Mouse (Mus musculus) myocyte (in vitro differentiated cells): ENCODE results near the gene Nhlrc4. TPM values are rescaled to one million over a fixed set of nuclear protein-coding genes. Genes with fewer than 3 reads are reported as not detected.

Experiments used
- H3K27me3 ChIP-seq: one replicate; pipeline ENCODE4 v1.6.1; 2011; ENCODE audit not compliant: control insufficient read depth, insufficient read depth, insufficient read length
- H3K36me3 ChIP-seq: one replicate; pipeline ENCODE4 v1.6.1; 2011; ENCODE audit not compliant: control insufficient read depth, insufficient read depth
- H3K4me2 ChIP-seq: one replicate; pipeline ENCODE4 v1.6.1; 2011; ENCODE audit warnings: low read depth, control low read depth
- H3K4me3 ChIP-seq: one replicate; pipeline ENCODE4 v1.5.1; 2011; ENCODE audit warnings: mild to moderate bottlenecking, control low read depth, moderate library complexity
- H3K79me2 ChIP-seq: one replicate; pipeline ENCODE4 v1.6.1; 2011; ENCODE audit not compliant: control insufficient read depth, insufficient read depth
- H3ac ChIP-seq: one replicate; pipeline ENCODE4 v1.6.1; 2011; ENCODE audit not compliant: control insufficient read depth, insufficient read length
- CEBPB ChIP-seq: IDR thresholded peaks from 2 replicates; pipeline ENCODE4 v1.6.1; 2011; ENCODE audit warnings: mild to moderate bottlenecking, moderate library complexity; ENCODE audit not compliant: poor library complexity, insufficient read depth, severe bottlenecking
- E2F4 ChIP-seq: IDR thresholded peaks from one replicate; pipeline ENCODE4 v1.6.1; 2011; ENCODE audit warnings: mild to moderate bottlenecking, control low read depth, moderate library complexity; ENCODE audit not compliant: insufficient read depth
- MAX ChIP-seq: IDR thresholded peaks from one replicate; pipeline ENCODE4 v1.6.1; 2011; ENCODE audit warnings: low read depth, mild to moderate bottlenecking, control low read depth
- MYOD1 ChIP-seq, 3 experiments: IDR thresholded peaks; one replicate each; pipeline ENCODE4 v1.6.1; 2011; ENCODE audit warnings: control low read depth in 2 of 3, low read depth in 2 of 3, mild to moderate bottlenecking in 2 of 3, moderate library complexity in 1 of 3; ENCODE audit not compliant: insufficient read length in 2 of 3, control insufficient read depth in 1 of 3
- MYOG ChIP-seq, 3 experiments: IDR thresholded peaks; one replicate each; pipeline ENCODE4 v1.6.1; 2011; ENCODE audit warnings: control low read depth in 2 of 3, low read depth in 2 of 3, mild to moderate bottlenecking in 2 of 3; ENCODE audit not compliant: insufficient read length in 2 of 3, control insufficient read depth in 1 of 3, insufficient read depth in 1 of 3
- POLR2A ChIP-seq: IDR thresholded peaks from one replicate; pipeline ENCODE4 v1.6.1; 2011; ENCODE audit warnings: low read depth, mild to moderate bottlenecking, control low read depth, moderate library complexity; ENCODE audit not compliant: insufficient read length
- POLR2AphosphoS2 ChIP-seq: IDR thresholded peaks from one replicate; pipeline ENCODE4 v1.6.1; 2011; ENCODE audit warnings: low read depth, control low read depth; ENCODE audit not compliant: insufficient read length
- REST ChIP-seq: IDR thresholded peaks from one replicate; pipeline ENCODE4 v1.6.1; 2011; ENCODE audit warnings: mild to moderate bottlenecking, control low read depth, moderate library complexity; ENCODE audit not compliant: insufficient read depth, insufficient read length
- SRF ChIP-seq: IDR thresholded peaks from one replicate; pipeline ENCODE4 v1.6.1; 2011; ENCODE audit warnings: low read depth; ENCODE audit not compliant: control insufficient read depth, insufficient read length
- TCF12 ChIP-seq: IDR thresholded peaks from one replicate; pipeline ENCODE4 v1.6.1; 2011; ENCODE audit warnings: mild to moderate bottlenecking, control low read depth; ENCODE audit not compliant: poor library complexity, insufficient read depth, severe bottlenecking
- TCF3 ChIP-seq: IDR thresholded peaks from one replicate; pipeline ENCODE4 v1.6.1; 2011; ENCODE audit warnings: low read depth, control low read depth; ENCODE audit not compliant: insufficient read length
- USF1 ChIP-seq: IDR thresholded peaks from one replicate; pipeline ENCODE4 v1.6.1; 2011; ENCODE audit warnings: low read depth, mild to moderate bottlenecking, control low read depth, moderate library complexity
- polyA plus RNA-seq: library from polyadenylated mRNA; unstranded; fragments of >200 nt; fragmentation: generic; extraction: Trizol; gene quantifications from one replicate; pipeline ENCODE4 v1.2.1, GENCODE M21; 2012; ENCODE audit warnings: missing spikeins

Nhlrc4 gene
- polyA plus RNA-seq, 1 experiment = 0.17 TPM

DNA sequence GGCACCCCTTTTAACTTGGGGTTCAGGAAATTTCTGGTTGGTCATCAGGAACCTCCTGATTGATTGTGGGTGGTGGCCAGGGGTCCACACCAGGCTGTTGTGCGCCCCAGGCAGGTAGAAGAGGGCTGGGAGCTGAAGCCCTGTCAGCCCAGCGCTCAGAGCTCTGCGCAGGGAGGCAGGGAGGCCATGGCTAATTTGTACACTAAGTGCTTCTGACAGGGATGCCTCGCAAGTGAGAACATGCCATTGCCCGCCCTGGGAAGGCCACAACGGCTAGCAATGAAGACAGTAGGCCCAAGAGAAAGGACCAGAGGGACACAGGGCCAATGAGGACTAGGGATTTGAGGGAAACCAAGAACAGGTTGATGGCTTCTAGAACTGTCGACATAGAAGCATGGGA lies 11.9 kb upstream of the Nhlrc4 start:
- Histone ChIP-seq H3K36me3 (no peaks in the 10 kb centered on the region), H3K27me3 (peaks cover 18% of the 10 kb centered on the region), H3K4me3 (no peak overlapping the region), H3ac (no peak overlapping the region), H3K79me2 (no peaks in the 10 kb centered on the region), H3K4me2 (no peak overlapping the region)
- no peak for TF ChIP-seq CEBPB
- TF ChIP-seq USF1 = no peak
- TF ChIP-seq E2F4 = no peak

DNA sequence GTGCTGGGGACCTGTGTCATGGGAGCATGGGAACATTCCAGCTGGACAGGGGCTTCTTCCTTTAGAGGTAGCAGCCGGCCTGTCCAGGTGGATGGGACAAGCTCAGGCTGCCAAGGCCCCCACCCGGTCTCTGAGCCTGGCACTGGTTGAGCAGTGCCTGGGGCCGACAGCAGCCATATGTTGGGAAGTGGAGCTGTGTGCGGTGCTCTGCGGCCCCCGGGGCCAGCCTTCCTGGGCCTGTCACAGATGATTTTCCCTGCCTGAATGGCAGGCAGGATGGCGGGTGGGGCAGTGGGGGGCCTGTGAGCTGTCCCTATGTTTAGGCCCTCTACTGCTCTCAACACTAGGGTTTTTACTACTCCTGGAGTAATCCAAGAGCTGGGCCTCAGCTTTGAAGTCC lies 11.4 kb upstream of the Nhlrc4 start:
- Histone ChIP-seq H3K36me3 (no peaks in the 10 kb centered on the region), H3K4me3 (no peak overlapping the region), H3K27me3 (peaks cover 22% of the 10 kb centered on the region), H3ac (no peak overlapping the region), H3K79me2 (no peaks in the 10 kb centered on the region), H3K4me2 (no peak overlapping the region)
- no peak for TF ChIP-seq CEBPB
- no peak for TF ChIP-seq SRF
- no peak for TF ChIP-seq MYOD1 (IDR thresholded peaks at IDR 0.05; ENCODE audit: control insufficient read depth in 1 of 3, insufficient read length in 2 of 3, low read depth in 2 of 3)
- TF ChIP-seq E2F4 = no peak
- TF ChIP-seq MAX = no peak
- TF ChIP-seq USF1 = no peak
- no peak for TF ChIP-seq POLR2AphosphoS2
- TF ChIP-seq REST = no peak
- no peak for TF ChIP-seq POLR2A
- TF ChIP-seq TCF3 = no peak
- TF ChIP-seq MYOG (IDR thresholded peaks at IDR 0.05; ENCODE audit: control insufficient read depth in 1 of 3, insufficient read depth in 1 of 3, insufficient read length in 2 of 3, low read depth in 2 of 3) = no peak
- no peak for TF ChIP-seq TCF12

DNA sequence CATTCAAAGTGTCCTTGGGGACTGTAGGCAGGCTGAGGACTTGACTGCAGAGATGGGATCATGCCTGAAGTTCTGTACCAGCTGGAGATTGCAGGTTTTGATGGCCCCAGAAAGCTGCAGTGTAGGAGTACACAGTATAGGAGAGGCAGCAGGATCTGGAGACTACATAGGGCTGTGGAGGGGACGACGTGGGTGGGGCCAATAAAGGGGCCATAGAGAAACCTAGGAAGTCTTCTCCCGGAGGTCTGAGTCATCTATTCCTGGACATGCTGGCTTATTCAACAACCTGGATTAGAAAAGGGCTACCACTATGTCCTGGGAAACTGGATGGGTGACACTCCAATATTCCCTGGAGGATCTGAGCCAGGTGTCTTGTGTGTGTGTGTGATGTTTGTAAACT lies 11.0 kb upstream of the Nhlrc4 start:
- Histone ChIP-seq H3K4me3 (no peak overlapping the region), H3K79me2 (no peaks in the 10 kb centered on the region), H3K36me3 (no peaks in the 10 kb centered on the region), H3K4me2 (no peak overlapping the region), H3K27me3 (peaks cover 27% of the 10 kb centered on the region), H3ac (no peak overlapping the region)
- no peak for TF ChIP-seq MYOD1 (IDR thresholded peaks at IDR 0.05; ENCODE audit: control insufficient read depth in 1 of 3, insufficient read length in 2 of 3, low read depth in 2 of 3)
- no peak for TF ChIP-seq POLR2A
- no peak for TF ChIP-seq TCF3
- TF ChIP-seq REST = no peak
- TF ChIP-seq SRF = no peak
- no peak for TF ChIP-seq E2F4
- no peak for TF ChIP-seq USF1
- no peak for TF ChIP-seq MYOG (IDR thresholded peaks at IDR 0.05; ENCODE audit: control insufficient read depth in 1 of 3, insufficient read depth in 1 of 3, insufficient read length in 2 of 3, low read depth in 2 of 3)
- TF ChIP-seq POLR2AphosphoS2 = no peak
- no peak for TF ChIP-seq MAX

DNA sequence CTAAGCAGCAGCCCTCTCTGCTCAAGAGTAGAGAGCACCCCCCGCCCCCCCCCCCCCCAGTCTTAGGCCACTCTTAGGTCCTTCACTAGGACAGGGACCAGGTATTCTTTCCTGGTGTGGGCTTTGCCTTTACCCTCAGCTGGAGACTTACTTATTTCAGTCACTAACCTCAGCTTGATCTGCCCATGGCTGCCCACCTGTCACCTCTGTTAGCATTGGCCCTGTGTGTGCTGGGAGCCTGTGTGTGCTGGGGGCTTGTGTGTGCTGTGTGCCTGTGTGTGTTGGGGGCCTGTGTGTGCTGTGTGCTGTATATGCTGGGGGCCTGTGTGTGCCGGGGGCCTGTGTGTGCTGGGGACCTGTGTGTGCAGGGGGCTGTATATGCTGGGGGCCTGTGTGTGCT lies 9.9 kb upstream of the Nhlrc4 start:
- Histone ChIP-seq H3K27me3 (peaks cover 37% of the 10 kb centered on the region), H3K4me3 (no peak overlapping the region)

DNA sequence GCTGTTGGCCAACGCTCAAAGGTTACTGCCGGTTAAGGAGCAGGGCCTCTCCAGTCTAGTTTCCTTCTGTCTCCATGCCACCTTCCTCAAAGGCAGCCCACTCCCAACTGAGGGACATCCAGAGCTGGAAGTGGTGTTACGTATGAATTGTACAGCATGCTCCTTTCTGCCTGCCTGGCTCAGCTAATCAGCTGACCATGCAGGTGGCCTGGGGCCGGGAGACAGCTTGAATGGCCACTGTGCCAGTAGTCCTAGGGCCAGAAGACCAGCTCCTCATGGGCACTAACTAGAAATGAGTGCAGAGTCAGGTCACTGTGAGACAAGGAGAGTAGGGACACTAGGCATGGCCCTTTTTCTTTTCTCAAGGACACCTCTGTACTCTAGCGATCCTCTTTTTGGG lies 8.4 kb upstream of the Nhlrc4 start:
- Histone ChIP-seq H3K4me3 (no peak overlapping the region), H3K27me3 (peaks cover 41% of the 10 kb centered on the region), H3ac (no peak overlapping the region), H3K4me2 (no peak overlapping the region), H3K36me3 (no peaks in the 10 kb centered on the region), H3K79me2 (no peaks in the 10 kb centered on the region)
- TF ChIP-seq SRF (no peak), TCF3 (no peak), MYOG (IDR thresholded peaks at IDR 0.05; ENCODE audit: control insufficient read depth in 1 of 3, insufficient read depth in 1 of 3, insufficient read length in 2 of 3, low read depth in 2 of 3) (no peak), E2F4 (no peak), POLR2AphosphoS2 (no peak), REST (no peak), POLR2A (no peak), TCF12 (no peak), CEBPB (no peak), USF1 (no peak), MYOD1 (IDR thresholded peaks at IDR 0.05; ENCODE audit: control insufficient read depth in 1 of 3, insufficient read length in 2 of 3, low read depth in 2 of 3) (no peak), MAX (no peak)

More for the DNA sequence above, 9.9 kb upstream of the Nhlrc4 start:
- no peaks in the 10 kb centered on the region for H3K36me3 ChIP-seq
- no peaks in the 10 kb centered on the region for H3K79me2 ChIP-seq
- TF ChIP-seq USF1 (no peak), TCF3 (no peak), E2F4 (no peak), SRF (no peak), POLR2A (no peak), MAX (no peak), POLR2AphosphoS2 (no peak), MYOG (IDR thresholded peaks at IDR 0.05; ENCODE audit: control insufficient read depth in 1 of 3, insufficient read depth in 1 of 3, insufficient read length in 2 of 3, low read depth in 2 of 3) (no peak), CEBPB (no peak), TCF12 (no peak), MYOD1 (IDR thresholded peaks at IDR 0.05; ENCODE audit: control insufficient read depth in 1 of 3, insufficient read length in 2 of 3, low read depth in 2 of 3) (no peak), REST (no peak)
- H3ac ChIP-seq = no peak overlapping the region
- H3K4me2 ChIP-seq = no peak overlapping the region
